Mouse (Mus musculus) adrenal gland, postnatal 10 days (tissue): ENCODE measurements around the gene Serpina1e. TPM values are rescaled to one million over a fixed set of nuclear protein-coding genes. Genes with fewer than 3 reads are reported as not detected.

Source experiments
- DNase-seq: peaks from one replicate; pipeline ENCODE4 v3.0.0; 2021; ENCODE audit warnings: mixed read lengths
- long read RNA-seq, 2 experiments: library from polyadenylated mRNA; stranded (forward); transcript quantifications; one replicate each; pipeline ENCODE4 v2.0.0; 2021
- total RNA-seq, 2 experiments: library from RNA; stranded (reverse); gene quantifications; 2 replicates each; pipeline ENCODE4 v1.2.3; 2021

Gene Serpina1e
- total RNA-seq, result 100 to 1,000 TPM; 155 to 364 TPM
- long read RNA-seq, experiment 1, transcript Serpina1e-201 (5 exons, 1,295 nt), result major isoform, 282 of 371 reads
- long read RNA-seq, experiment 1, partial matches to known transcripts, result 49 of 371 reads
- long read RNA-seq, experiment 1, other reads (novel, unspliced or antisense), result 37 of 371 reads
- long read RNA-seq, experiment 2, transcript Serpina1e-201 (5 exons, 1,295 nt), result major isoform, 11 of 15 reads
- long read RNA-seq, experiment 2, partial matches to known transcripts, result 1 of 15 reads
- long read RNA-seq, experiment 2, other reads (novel, unspliced or antisense), result 3 of 15 reads

DNA sequence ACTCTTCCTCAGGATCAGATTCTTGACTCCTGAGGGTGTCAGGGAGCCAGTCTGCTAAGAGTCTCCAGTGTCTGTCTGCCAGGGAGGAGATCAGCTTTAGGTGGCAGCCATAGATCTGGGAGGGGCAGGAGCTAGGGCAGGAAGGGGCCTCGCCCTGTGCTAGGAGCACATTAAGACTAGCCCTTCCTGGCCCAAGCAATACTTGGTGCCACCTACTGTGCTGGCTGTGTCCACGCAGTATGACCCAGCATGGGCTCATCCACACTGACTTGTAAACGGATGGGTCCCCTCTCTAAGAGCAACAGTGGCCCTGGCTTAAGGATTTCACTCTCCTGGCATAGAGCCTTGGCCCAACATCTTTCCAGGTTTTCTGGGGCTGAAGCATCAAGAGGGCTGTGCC lies at the start of gene Serpina1e:
Gene Serpina1e (minus strand): TSS at position 178 of the 400 bp plus-strand sequence.
- DNase-seq, result no peak

DNA sequence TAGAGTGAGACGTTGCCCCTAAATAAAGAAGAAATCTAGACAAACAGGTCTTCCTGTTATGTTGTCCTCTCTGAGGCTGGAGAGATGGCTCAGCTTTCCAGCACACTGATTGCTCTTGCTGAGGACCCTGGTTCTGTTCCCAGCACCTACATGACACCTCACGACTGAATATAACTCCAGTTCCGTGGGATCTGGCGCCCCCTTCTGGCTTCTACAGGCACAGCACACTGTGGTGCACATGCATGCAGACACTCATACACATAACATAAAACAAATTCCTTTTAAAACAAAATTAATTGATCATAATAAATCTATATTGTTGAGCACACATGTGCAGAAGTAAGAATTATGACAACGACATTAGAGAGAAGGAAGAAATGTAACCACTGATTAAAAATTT lies 45.9 kb upstream of the Serpina1e start:
- DNase-seq, result no peak

DNA sequence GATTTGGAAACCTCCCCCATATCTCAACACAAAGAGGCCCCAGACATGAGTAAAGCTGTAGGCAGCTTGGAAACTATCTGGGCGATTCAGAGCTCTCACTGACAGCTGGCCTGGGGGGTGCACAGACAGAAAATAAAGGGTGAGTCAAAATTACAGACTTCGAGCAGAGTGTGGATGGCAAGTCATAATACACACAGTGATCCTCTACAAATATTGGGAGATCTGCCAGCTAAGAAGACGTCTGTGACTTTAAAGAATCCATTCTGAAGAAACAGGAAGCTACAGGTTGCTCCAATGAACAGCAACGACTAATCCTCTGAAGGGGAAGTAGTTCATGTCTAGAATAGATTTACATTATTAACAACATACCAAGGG lies 44.5 kb upstream of the Serpina1e start:
- DNase-seq, result no peak

DNA sequence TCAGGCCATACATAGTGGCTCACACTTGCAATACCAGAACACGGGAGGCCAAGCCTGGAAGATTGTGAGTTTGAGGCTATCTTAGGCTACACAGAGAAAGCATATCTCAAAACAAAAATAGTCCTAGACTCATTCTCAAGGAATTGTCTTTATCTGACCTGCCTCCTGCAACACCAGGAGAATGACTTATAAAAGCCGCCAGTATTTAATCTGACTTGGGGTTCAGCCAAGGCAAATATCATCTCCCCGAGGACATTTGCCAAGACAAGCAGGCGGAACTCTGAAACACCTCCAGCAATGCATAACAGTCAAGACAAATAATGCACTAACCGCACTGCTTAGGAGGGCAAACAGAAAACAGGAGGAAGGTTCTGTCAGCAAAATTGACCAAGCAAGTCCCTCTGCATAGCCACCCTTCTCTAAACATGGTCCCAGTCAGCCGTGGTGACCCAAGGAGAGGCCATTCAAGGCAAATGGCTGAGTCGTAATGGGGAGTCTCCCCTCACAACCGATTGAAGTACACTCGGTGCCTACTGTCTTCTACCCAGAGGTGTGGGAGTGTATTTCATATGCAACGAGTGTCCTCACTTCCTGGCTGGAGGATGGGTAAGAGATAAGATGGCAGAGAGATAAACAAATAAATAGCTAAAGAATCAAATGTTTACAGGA lies 43.9 kb upstream of the Serpina1e start:
- peak; percentile 51 for DNase-seq

DNA sequence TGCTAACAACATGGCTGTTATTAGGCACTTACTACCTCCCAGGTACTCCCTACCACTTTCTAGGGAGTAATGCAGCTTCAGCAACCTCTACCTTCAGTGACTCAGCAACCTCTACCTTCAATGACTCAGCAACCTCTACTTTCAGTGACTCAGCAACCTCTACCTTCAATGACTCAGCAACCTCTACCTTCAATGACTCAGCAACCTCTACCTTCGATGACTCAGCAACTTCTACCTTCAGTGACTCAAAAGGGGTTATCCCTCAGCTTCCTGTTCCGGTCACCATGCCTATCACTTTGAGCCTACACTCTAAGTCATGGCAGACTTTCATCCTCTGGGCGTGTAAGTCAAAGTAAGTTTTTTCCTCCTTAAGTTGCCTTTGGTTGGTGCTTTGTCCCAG lies 41.8 kb upstream of the Serpina1e start:
- no peak for DNase-seq

DNA sequence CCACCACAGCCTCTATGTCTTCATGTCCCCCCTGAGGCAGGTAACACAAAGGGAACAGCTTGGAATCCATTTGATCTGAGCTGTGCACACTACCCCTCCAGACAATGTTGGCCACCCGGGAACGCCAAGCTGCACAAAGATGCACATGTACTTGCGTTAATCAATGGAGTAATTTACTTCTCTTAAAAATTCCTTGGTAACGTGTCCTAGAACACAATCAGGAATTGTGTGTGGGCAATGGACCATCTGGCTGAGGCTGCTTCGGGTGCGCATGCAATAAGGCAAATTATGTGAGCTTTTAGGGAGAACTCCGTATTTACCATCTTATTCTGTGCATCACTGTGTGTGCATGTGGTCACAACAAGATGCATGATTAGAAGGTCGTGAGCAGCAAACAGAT lies 40.8 kb upstream of the Serpina1e start:
- no peak for DNase-seq

DNA sequence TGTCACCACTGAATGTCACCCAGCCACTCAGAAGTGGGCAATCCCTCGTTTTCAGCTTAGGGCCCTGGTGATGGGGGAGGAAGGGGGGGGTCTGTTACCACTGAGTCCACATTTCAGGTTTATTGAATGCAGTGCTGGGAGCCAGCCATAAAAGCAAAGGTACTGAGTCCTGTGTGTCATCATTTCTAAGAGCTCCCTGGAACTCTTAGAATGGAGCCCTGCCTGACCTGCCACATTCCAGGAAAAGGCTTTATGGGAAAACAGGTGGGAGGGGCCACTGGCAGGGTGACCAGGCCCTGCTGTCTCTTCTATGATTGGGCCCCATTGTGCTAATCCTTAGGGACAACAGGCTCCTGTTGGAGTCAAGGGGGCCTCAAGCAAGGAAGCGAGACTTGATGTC lies 37.7 kb upstream of the Serpina1e start:
- DNase-seq, result no peak

DNA sequence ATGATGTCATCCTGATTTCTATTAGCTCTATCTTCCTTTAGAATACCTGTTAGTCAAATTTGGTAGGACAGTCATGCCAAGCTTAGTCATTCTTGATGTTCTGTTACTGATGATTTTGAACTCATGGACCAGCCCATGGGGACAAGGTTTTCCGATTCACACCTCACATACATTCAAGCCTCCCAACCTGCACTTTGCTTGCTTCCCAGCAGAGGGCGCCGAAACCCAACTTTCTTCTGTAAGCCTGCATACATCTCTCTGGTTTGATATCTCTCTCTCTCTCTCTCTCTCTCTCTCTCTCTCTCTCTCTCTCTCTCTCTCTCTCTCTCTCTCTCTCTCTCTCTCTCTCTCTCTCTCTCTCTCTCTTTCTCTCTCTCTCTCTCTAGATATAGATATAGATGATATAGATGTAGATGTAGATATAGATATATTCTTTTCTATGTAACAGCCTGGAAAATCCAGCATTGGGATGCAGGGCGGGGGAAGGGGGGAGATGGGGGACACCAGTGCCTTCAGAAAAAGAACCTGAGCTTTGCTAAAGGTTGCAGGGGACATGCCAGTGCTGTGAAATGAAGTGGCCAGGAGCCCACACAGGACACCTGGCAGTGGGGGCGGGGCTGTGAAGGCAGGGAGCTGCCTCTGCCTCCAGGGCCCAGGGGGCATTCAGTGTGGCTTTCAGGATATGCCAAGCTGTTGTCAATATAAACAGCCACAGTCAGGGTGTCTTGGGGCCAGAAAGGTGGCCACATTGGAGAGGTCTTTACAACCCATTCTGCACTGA lies 36.7 kb upstream of the Serpina1e start:
- DNase-seq, result peak; percentile 77

DNA sequence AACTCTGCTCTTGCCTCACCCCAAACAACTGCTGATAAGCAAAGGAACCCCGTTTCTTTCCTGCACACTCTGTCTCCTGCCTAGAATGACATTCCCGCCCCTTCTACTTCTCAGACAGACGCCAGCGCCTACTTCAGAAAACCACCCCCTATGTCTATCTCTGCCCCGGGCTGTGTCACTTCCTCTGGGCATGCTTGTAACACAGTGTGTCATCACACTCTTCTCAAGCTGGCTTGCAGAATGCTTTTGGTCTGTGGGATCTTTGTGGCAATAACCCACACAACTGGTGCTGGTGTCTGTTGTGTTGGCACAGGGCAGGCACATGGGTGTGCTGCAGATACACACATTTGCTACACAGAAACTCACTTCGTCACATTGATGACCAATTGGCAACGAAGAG lies 34.2 kb upstream of the Serpina1e start:
- no peak for DNase-seq

DNA sequence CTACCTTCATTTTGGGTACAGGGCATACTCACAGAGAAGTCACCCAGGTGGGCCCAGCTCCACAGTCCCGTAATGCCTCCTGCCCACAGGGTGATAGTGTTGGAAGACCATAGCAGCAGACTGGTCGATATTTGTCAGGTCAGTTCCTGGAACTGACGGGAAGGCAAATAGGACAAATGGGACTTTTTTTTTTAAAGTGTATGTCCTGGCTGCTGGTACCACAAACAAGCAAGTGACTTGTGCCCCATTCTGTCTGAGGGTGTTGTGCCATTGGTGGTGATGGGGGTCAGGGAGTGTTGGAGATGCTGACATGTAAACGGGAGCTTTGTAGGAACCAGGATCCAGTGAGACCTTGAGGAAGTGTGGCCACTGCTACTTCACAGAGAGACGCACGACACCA lies 31.1 kb upstream of the Serpina1e start, which contains the start of gene Serpina11:
Gene Serpina11 (minus strand): TSS at position 101 of the 400 bp plus-strand sequence.
- no peak for DNase-seq

DNA sequence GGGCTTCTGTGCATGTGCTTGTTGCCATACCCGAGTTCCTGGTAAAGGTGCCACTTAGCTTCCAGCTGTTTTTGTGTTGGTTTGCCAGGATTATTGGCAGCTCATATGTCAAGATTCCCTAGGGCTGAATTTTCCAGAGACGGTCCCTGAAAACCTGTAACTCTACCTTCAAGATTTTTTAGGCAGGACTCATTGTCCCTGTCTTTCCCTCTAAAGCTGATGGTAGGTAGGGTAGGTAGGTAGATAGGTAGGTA lies 30.7 kb upstream of the Serpina1e start:
- no peak for DNase-seq

DNA sequence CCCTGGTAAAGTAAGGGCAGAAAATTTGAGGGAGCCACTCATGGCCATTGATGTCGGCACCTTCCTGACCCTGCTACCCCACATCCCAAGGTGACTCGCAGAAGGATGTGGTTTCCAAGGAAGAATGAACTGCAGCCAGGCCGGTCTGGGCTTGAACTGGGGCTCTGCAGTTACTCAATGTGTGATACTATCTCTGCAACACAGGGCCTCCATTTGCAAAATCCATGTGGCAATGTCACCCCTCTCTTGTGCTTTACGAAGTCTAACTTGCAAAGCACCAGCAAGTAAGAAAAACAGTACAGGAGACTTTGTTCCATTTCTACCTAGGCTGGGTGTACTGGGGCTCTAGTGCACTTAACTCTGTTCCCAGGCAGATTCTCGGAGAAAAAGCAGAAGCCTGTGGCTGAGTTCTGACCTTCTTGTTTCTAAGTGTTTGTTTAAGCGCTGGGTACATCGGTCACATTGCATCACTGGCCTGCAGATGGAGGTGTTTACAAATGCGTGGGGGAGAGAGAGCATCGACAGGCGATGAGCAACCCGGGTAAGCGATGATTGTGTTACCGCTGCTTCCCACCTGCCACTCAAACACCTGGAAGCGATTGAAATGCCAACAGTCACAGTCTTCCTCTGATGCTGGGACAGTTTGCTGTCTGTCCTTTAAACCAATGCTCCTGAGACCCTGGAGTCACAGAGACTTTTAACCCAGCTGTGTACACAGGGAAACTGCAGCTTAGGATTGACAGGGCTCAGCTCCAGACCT lies 30.2 kb upstream of the Serpina1e start:
- DNase-seq, result no peak

DNA sequence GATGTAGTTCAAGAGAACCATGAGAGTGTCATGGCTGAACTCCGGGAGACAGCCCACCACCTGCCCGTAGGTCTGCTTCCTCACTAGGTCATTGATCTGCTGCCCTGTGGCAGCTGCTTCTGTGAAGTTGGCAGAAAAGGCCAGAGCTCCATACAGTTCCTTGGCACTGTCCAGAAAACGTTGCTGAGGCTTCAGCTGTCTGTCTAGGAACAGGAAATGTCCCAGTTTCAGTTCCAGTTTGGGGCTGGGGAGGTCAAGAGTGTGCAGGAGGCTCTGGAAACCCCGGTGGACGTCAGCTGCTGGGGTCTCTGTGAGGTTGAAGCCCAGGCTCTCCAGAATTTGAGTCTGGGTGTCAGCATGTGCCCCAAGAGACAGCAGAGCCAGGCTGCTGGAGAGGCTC lies 27.1 kb upstream of the Serpina1e start:
- no peak for DNase-seq

DNA sequence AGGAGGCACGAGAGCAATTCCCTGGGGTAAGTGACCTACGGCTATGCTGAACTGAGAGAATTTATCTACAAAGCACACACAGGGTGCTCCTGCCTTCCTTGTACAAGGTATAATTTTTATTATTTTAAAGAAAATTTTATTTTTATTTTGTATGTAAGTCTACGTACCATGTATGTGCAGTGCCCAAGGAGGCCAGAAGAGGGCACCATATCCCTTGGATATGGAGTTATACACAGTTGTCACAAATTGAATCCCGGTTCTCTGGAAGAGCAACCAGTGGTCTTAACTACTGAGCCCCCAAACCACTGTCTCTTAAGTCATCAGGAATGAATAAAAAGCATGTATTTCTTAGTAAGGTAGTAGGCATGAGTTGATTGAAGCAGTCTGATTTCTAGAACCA lies 26.2 kb upstream of the Serpina1e start:
- DNase-seq, result peak; percentile 71

DNA sequence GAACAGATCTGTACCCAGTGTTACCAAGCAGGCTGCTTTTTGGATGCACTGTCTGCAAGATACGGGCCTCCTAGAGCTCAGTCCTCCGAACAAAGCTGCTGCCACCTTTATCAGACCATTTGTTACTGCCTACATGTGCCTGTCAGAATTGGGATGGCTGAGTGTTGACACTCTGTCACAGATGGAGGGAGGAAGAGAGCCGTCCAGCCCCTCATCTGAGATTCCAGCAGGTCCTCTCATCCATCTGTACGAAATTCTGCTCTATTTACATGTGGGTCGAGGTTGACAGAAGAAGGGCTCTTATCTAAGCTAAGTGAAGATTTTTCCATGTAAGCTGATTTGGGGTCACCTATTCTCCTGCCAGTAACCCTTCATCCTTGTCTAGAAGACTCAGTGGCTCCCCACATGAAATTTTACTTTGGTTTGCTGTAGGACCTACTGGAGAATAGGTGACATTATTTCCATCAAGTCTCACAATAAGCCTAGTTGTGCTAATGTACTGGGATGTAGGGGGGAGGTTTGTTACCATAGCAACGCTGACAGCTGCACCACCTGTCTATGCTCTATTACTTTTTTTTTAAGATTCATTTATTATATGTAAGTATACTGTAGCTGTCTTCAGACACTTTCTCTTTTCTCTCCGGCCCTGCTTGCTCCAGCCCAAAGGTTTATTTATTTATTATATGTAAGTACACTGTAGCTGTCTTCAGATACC lies 23.0 kb upstream of the Serpina1e start:
- DNase-seq, result no peak

DNA sequence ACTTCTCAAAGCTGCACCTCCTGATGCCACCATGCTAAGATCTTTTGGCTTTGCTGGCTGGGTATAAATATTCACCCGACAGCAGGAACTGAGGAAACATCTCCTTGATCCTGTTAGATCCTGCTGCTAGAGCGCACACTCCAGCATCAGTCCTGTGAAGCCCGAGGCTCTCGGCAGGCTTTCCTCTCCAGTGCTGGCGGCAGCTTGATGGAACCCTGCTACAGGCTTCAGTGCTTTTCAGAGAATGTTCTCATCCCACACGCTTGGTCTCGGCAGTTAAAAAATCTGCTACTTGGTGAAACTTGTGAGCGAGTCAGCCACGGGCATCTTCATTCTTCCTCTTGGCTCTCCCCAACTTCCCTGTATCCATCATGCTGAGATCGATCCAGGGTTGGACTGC lies 19.5 kb upstream of the Serpina1e start:
- no peak for DNase-seq

DNA sequence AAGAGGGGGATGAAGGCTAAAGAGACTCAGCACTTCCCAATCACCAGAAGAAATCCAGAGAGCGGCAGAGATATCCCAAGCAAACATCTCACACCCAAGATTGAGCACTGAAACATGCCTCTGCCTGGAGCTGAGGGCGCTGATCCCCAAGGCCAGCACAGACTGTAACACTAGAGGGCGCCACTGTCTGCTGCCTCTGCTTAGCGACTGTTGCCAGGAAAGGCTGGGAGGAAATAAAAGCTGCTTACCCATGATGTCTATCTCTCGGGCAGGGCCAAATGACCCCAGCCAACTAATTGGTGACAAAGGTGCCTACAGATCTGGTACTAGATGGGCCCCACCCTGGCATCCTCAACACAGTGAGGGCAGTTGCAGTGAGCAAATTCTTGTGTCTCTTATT lies 19.1 kb upstream of the Serpina1e start:
- DNase-seq, result peak; percentile 52

DNA sequence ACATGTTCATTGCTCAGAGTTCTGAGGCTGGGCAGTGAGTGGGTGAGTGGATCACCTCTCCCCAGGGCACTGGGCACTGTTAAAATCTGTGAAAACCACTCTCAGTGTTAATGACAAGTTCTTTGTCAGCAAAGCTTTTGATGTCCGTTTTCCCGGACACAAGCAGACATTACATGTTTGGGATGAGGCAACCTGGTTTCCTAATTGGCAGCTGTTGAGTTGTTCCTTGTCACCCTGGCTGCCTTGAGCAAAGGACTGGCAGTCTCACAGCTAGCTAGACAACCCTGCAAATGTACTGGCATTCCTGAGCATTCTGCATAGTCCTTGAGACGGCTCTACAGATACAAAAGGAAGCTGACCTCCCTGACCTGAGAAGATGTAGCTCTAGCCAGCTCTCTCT lies 18.3 kb upstream of the Serpina1e start:
- DNase-seq, result no peak

DNA sequence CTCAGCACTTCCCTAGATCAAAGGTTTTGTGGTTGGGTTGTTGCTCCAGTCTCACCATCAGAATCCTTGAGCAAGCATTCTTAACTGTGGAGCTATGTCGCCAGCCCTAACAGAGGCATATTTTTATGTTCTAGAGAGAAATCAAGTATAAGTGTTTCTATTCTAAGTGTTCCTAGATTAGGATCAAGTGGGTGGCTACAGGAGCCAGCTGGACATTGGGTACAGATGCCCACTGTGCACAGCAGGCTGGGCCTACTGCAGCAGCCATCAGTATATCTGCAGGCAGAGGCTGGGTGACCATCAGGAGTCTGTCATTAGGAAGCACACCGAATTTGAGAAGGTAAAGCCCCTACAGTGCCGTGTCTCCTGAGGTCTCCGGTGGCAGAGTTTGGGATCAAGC lies 12.3 kb upstream of the Serpina1e start:
- DNase-seq, result no peak

DNA sequence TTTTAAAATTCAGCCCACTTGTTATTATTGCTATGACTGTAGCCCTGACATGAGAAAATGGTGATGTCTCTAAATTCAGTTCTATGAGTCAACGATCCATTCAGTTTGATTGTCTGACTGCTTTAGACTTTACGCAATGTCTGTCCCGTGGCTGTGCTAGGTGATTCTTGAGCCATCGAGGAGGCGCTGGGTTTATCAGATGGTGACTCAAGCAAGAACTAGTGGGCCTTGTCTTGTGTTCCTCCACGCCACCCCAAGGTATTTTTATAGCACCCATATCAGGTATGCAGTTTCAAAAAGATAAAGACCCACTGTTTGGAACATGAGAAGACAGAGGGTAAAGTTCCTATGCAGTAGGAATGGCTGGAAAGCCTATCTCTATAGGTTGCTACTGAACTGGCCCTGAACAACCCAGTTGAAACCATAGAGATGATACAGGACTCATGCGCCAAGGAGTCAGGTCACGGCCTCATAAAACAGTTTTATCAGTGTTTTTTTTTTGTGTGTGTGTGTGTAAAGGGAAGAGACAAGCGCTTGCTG lies 10.9 kb upstream of the Serpina1e start:
- no peak for DNase-seq

DNA sequence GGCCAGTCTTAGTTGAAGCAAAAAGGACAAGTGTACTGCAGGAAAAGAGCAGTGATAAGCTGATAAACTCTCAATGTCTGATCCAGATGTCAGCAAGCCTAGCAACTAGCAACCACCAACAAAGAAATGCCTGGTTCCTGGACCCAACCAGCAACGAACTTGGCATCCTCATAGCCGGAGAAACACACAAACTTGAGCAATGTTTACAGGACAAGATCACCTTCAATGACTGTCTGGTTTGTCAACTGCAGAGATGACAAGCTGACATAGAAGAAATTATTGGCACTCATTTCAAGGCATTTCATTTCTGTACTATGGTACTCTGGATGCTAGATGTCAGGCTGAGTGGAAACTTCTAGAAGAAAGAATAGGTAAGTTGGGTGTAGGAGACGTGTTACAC lies 8.0 kb upstream of the Serpina1e start:
- DNase-seq, result no peak

DNA sequence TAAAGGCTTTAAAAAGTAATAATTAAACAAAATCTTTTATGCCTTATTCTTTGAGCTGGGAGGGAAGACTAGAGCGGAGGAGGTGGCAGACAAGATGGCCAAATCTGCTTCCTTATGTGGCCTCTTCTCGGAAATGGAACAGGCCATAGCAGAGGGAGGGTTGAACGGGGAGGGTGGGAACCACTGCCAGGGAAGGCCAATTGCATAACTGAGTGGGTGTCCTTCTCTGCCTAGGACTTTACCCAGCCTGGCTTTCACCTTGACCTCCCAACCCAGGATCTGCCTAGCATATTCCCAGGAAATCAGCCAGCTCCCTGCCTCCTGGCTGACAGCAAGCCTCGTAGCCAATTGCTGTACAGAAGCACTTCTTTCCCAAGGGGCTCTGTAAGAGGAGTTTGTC lies 4.5 kb upstream of the Serpina1e start:
- DNase-seq, result peak; percentile 72
